Mouse (Mus musculus) embryo, embryonic 11 days (tissue): ENCODE measurements around the gene Gm19345.

ENCODE experiments used
- DNase-seq: peaks from one replicate; pipeline ENCODE4 v3.0.0-alpha.2; 2015

Gene Gm19345

GRCm38 (mm10) chr7:19851858-19852570 lies at the start of gene Gm19345:
Gene Gm19345, plus strand, starts transcription at chr7:19852003.
- DNase-seq, result peak; percentile 64

GRCm38 (mm10) chr7:19802995-19803394 lies 48.8 kb upstream of the Gm19345 start:
- DNase-seq, result peak; percentile 67

- DNase-seq, result no peak
Measured at GRCm38 (mm10) chr7:19806356-19806969, 45.3 kb upstream of the Gm19345 start.

GRCm38 (mm10) chr7:19809369-19809768 lies 42.4 kb upstream of the Gm19345 start:
- DNase-seq, result peak; percentile 55

GRCm38 (mm10) chr7:19811114-19811513 lies 40.7 kb upstream of the Gm19345 start:
- DNase-seq, result peak; percentile 59

- DNase-seq, result no peak
Measured at GRCm38 (mm10) chr7:19813161-19813560, 38.6 kb upstream of the Gm19345 start.

GRCm38 (mm10) chr7:19813579-19814122 lies 38.2 kb upstream of the Gm19345 start:
- no peak for DNase-seq

GRCm38 (mm10) chr7:19815296-19816223 lies 36.2 kb upstream of the Gm19345 start:
- DNase-seq, result no peak

- DNase-seq, result peak; percentile 84
Measured at GRCm38 (mm10) chr7:19816224-19816771, 35.5 kb upstream of the Gm19345 start.

- peak; percentile 72 for DNase-seq
Measured at GRCm38 (mm10) chr7:19817382-19818105, 34.3 kb upstream of the Gm19345 start.

GRCm38 (mm10) chr7:19818440-19818839 lies 33.4 kb upstream of the Gm19345 start:
- no peak for DNase-seq

- DNase-seq, result no peak
Measured at GRCm38 (mm10) chr7:19818875-19819274, 32.9 kb upstream of the Gm19345 start.

- no peak for DNase-seq
Measured at GRCm38 (mm10) chr7:19820347-19821048, 31.3 kb upstream of the Gm19345 start.

- DNase-seq, result no peak
Measured at GRCm38 (mm10) chr7:19821633-19822032, 30.2 kb upstream of the Gm19345 start.

GRCm38 (mm10) chr7:19822193-19822592 lies 29.6 kb upstream of the Gm19345 start:
- DNase-seq, result no peak

- peak; percentile 45 for DNase-seq
Measured at GRCm38 (mm10) chr7:19822604-19823058, 29.2 kb upstream of the Gm19345 start, which contains the start of gene Bcl3. Gene Bcl3, minus strand, starts transcription at chr7:19822770.

- peak; percentile 27 for DNase-seq
Measured at GRCm38 (mm10) chr7:19823256-19824181, 28.3 kb upstream of the Gm19345 start.

GRCm38 (mm10) chr7:19824182-19824973 lies 27.4 kb upstream of the Gm19345 start:
- peak; percentile 92 for DNase-seq

GRCm38 (mm10) chr7:19826756-19827155 lies 25.0 kb upstream of the Gm19345 start:
- DNase-seq, result no peak
